Mouse (Mus musculus) CH12.LX (cell line): ENCODE measurements around the gene Trnt1. TPM values are rescaled to one million over a fixed set of nuclear protein-coding genes. Genes with fewer than 3 reads are reported as not detected.

ENCODE experiments used
- DNase-seq: peaks from one replicate; pipeline ENCODE4 v3.0.0-alpha.2; 2013; ENCODE audit errors: extremely low read depth
- H3K27ac ChIP-seq: 2 replicates; pipeline ENCODE4 v1.5.1; 2012; ENCODE audit warnings: low read depth, mild to moderate bottlenecking, control low read depth, moderate library complexity; ENCODE audit not compliant: insufficient read depth
- H3K27me3 ChIP-seq: replicated peaks from 2 replicates; pipeline ENCODE3; 2012; ENCODE audit warnings: inconsistent platforms
- H3K36me3 ChIP-seq, 2 experiments: replicated peaks in 1 of 2; 2 replicates each; pipeline versions ENCODE3 to v1.6.1; 2012; ENCODE audit warnings: inconsistent platforms in 1 of 2, low read length in 1 of 2, mild to moderate bottlenecking in 1 of 2, mixed read lengths in 1 of 2, moderate library complexity in 1 of 2; ENCODE audit not compliant: control insufficient read depth in 1 of 2, insufficient read depth in 1 of 2
- H3K4me1 ChIP-seq, 2 experiments: 2 replicates each; pipeline ENCODE4 v1.6.1; 2012; ENCODE audit warnings: inconsistent platforms in 1 of 2, moderate library complexity in 1 of 2; ENCODE audit not compliant: insufficient read depth in 2 of 2, control insufficient read depth in 1 of 2
- H3K4me2 ChIP-seq: 2 replicates; pipeline ENCODE4 v1.6.1; 2012; ENCODE audit warnings: low read depth, mild to moderate bottlenecking, control low read depth; ENCODE audit not compliant: poor library complexity, insufficient read depth, severe bottlenecking
- H3K4me3 ChIP-seq, 3 experiments: fragments of 150-350 bp in 1 of 3; sonication (generic) in 1 of 3; replicated peaks in 1 of 3; 2 replicates each; pipeline versions ENCODE3 to v1.5.1; 2011 to 2012; ENCODE audit warnings: low read depth in 2 of 3, low read length in 2 of 3, mild to moderate bottlenecking in 2 of 3, moderate library complexity in 2 of 3, control low read depth in 1 of 3, improper control_type of control experiment in 1 of 3, inconsistent platforms in 1 of 3, mixed read lengths in 1 of 3; ENCODE audit not compliant: poor library complexity in 1 of 3
- H3K79me2 ChIP-seq: replicated peaks from 2 replicates; pipeline ENCODE4 v1.6.1; 2012; ENCODE audit warnings: mild to moderate bottlenecking, moderate library complexity; ENCODE audit not compliant: control insufficient read depth, poor library complexity, insufficient read depth, severe bottlenecking; ENCODE audit errors: extremely low read depth
- H3K9ac ChIP-seq: 2 replicates; pipeline ENCODE4 v1.6.1; 2012; ENCODE audit warnings: low read depth, mild to moderate bottlenecking, control low read depth, moderate library complexity; ENCODE audit not compliant: insufficient read depth
- H3K9me3 ChIP-seq: replicated peaks from 2 replicates; pipeline ENCODE3; 2012; ENCODE audit warnings: low read length, inconsistent platforms, mixed read lengths
- CHD1 ChIP-seq: IDR thresholded peaks from 2 replicates; pipeline ENCODE4 v1.6.1; 2012; ENCODE audit warnings: low read depth, low read length, improper control_type of control experiment, inconsistent platforms
- CHD2 ChIP-seq: IDR thresholded peaks from 2 replicates; pipeline ENCODE4 v1.6.1; 2011; ENCODE audit warnings: low read length, improper control_type of control experiment
- CTCF ChIP-seq, 2 experiments: IDR thresholded peaks in 1 of 2; conservative IDR thresholded peaks in 1 of 2; 2 replicates each; pipeline ENCODE4 v1.5.1; 2011 to 2012; ENCODE audit warnings: low read depth in 2 of 2, low read length in 2 of 2, improper control_type of control experiment in 1 of 2, inconsistent platforms in 1 of 2, mild to moderate bottlenecking in 1 of 2, moderate library complexity in 1 of 2
- ELF1 ChIP-seq: IDR thresholded peaks from 2 replicates; pipeline ENCODE4 v1.6.1; 2014; ENCODE audit warnings: low read depth, mild to moderate bottlenecking, inconsistent platforms, low read length, improper control_type of control experiment
- EP300 ChIP-seq: IDR thresholded peaks from 2 replicates; pipeline ENCODE4 v1.6.1; 2011; ENCODE audit warnings: low read length, improper control_type of control experiment
- ETS1 ChIP-seq: conservative IDR thresholded peaks from 2 replicates; pipeline ENCODE4 v1.6.1; 2012; ENCODE audit warnings: low read depth, mild to moderate bottlenecking, inconsistent platforms, low read length, improper control_type of control experiment, moderate library complexity
- GABPA ChIP-seq: IDR thresholded peaks from 2 replicates; pipeline ENCODE4 v1.6.1; 2012; ENCODE audit warnings: low read depth, low read length, improper control_type of control experiment, inconsistent platforms; ENCODE audit not compliant: insufficient replicate concordance
- HCFC1 ChIP-seq: IDR thresholded peaks from 2 replicates; pipeline ENCODE4 v1.6.1; 2012; ENCODE audit warnings: low read depth, mild to moderate bottlenecking, inconsistent platforms, low read length, improper control_type of control experiment
- JUND ChIP-seq: conservative IDR thresholded peaks from 2 replicates; pipeline ENCODE4 v1.6.1; 2011; ENCODE audit warnings: low read depth, low read length, improper control_type of control experiment
- MAFK ChIP-seq: IDR thresholded peaks from 2 replicates; pipeline ENCODE4 v1.6.1; 2011; ENCODE audit warnings: low read length, improper control_type of control experiment; ENCODE audit not compliant: insufficient replicate concordance
- MAX ChIP-seq: IDR thresholded peaks from 2 replicates; pipeline ENCODE4 v1.6.1; 2011; ENCODE audit warnings: low read length, improper control_type of control experiment
- MAZ ChIP-seq: IDR thresholded peaks from 2 replicates; pipeline ENCODE4 v1.6.1; 2012; ENCODE audit warnings: low read depth, mild to moderate bottlenecking, inconsistent platforms, low read length, improper control_type of control experiment, moderate library complexity
- MEF2A ChIP-seq: IDR thresholded peaks from 2 replicates; pipeline ENCODE4 v1.6.1; 2014; ENCODE audit warnings: low read depth, mild to moderate bottlenecking, inconsistent platforms, low read length, improper control_type of control experiment, borderline replicate concordance
- MYC ChIP-seq: IDR thresholded peaks from 2 replicates; pipeline ENCODE4 v1.6.1; 2011; ENCODE audit warnings: low read depth, mild to moderate bottlenecking, improper control_type of control experiment, low read length
- NELFE ChIP-seq: IDR thresholded peaks from 2 replicates; pipeline ENCODE4 v1.6.1; 2011; ENCODE audit warnings: low read depth, low read length, improper control_type of control experiment
- NRF1 ChIP-seq: IDR thresholded peaks from 2 replicates; pipeline ENCODE4 v1.6.1; 2014; ENCODE audit warnings: low read depth, mild to moderate bottlenecking, inconsistent platforms, low read length, improper control_type of control experiment, moderate library complexity
- PAX5 ChIP-seq: IDR thresholded peaks from 2 replicates; pipeline ENCODE4 v1.6.1; 2012; ENCODE audit warnings: low read length, inconsistent platforms, mixed read lengths
- POLR2AphosphoS2 ChIP-seq: IDR thresholded peaks from 2 replicates; pipeline ENCODE4 v1.6.1; 2011; ENCODE audit warnings: low read depth, low read length, improper control_type of control experiment
- RAD21 ChIP-seq: IDR thresholded peaks from 2 replicates; pipeline ENCODE4 v1.6.1; 2011; ENCODE audit warnings: low read depth, mild to moderate bottlenecking, low read length, improper control_type of control experiment, moderate library complexity
- RCOR1 ChIP-seq: conservative IDR thresholded peaks from 2 replicates; pipeline ENCODE4 v1.6.1; 2012; ENCODE audit warnings: low read depth, mild to moderate bottlenecking, inconsistent platforms, low read length, improper control_type of control experiment
- SIN3A ChIP-seq: IDR thresholded peaks from 2 replicates; pipeline ENCODE4 v1.6.1; 2012; ENCODE audit warnings: low read length, improper control_type of control experiment, inconsistent platforms
- SMC3 ChIP-seq: IDR thresholded peaks from 2 replicates; pipeline ENCODE4 v1.6.1; 2011; ENCODE audit warnings: low read depth, low read length, improper control_type of control experiment
- TBP ChIP-seq: conservative IDR thresholded peaks from 2 replicates; pipeline ENCODE4 v1.6.1; 2011; ENCODE audit warnings: low read depth, low read length, improper control_type of control experiment
- TCF12 ChIP-seq: IDR thresholded peaks from 2 replicates; pipeline ENCODE4 v1.6.1; 2014; ENCODE audit warnings: low read depth, mild to moderate bottlenecking, inconsistent platforms, low read length, improper control_type of control experiment
- ZKSCAN1 ChIP-seq: IDR thresholded peaks from 2 replicates; pipeline ENCODE4 v1.6.1; 2012; ENCODE audit warnings: low read depth, inconsistent platforms, low read length, improper control_type of control experiment, borderline replicate concordance
- ZMIZ1 ChIP-seq: IDR thresholded peaks from 2 replicates; pipeline ENCODE4 v1.6.1; 2012; ENCODE audit warnings: low read depth, mild to moderate bottlenecking, inconsistent platforms, low read length, improper control_type of control experiment
- ZNF384 ChIP-seq: IDR thresholded peaks from 2 replicates; pipeline ENCODE4 v1.6.1; 2012; ENCODE audit warnings: low read depth, low read length, improper control_type of control experiment, inconsistent platforms
- dilution Hi-C: fragments of 300-500 bp; cut with MboI; formaldehyde crosslinking; loops from 2 replicates; pipeline ENCODE4 v1.14.3; 2020; ENCODE audit warnings: low sequenced_read_pairs; ENCODE audit not compliant: extremely low pct_unique_long_range_greater_than_20kb, extremely low pct_ligation_motif_present
- in situ Hi-C: fragments of 300-500 bp; cut with MboI; formaldehyde crosslinking; loops from 3 replicates; pipeline ENCODE4 v1.14.3; 2019; ENCODE audit warnings: low sequenced_read_pairs, low pct_ligation_motif_present, low pct_unique_long_range_greater_than_20kb, mixed read lengths
- polyA plus RNA-seq: library from polyadenylated mRNA; unstranded; fragments of >175 nt; gene quantifications from 2 replicates; pipeline ENCODE4 v1.2.1, GENCODE M21; 2012; ENCODE audit warnings: low read depth; ENCODE audit not compliant: insufficient read length
- total RNA-seq, 2 experiments: library from RNA; depleted of rRNA; stranded (reverse); fragments of 300-350 nt in 1 of 2; fragments of >200 nt in 1 of 2; gene quantifications; 2 replicates each; pipeline ENCODE4 v1.2.3; 2012 to 2014

Gene Trnt1
- total and polyA plus RNA-seq, 3 experiments: 106 to 239 (median 159) TPM

- H3K4me3 ChIP-seq: no peak overlapping the region
- H3K4me1 ChIP-seq: no peaks in the 10 kb centered on the region
- H3K36me3 ChIP-seq: no peaks in the 10 kb centered on the region
- TF ChIP-seq PAX5 (no peak), RCOR1 (no peak), CTCF (conservative IDR thresholded peaks at IDR 0.05 in 1 of 2, IDR thresholded peaks at IDR 0.05 in 1 of 2; ENCODE audit: low read depth in 2 of 2, low read length in 2 of 2) (no peak), ZNF384 (no peak), ZKSCAN1 (no peak), ELF1 (no peak), POLR2AphosphoS2 (no peak), TBP (no peak), MAFK (no peak), RAD21 (no peak), MAZ (no peak), MAX (no peak), ETS1 (no peak), GABPA (no peak), SMC3 (no peak), ZMIZ1 (no peak), MYC (no peak)
- H3K27me3 ChIP-seq: no peaks in the 10 kb centered on the region
- dilution Hi-C loops: no loop called here
- H3K9me3 ChIP-seq: no peaks in the 10 kb centered on the region
- DNase-seq: no peak
- no peaks in the 10 kb centered on the region for H3K79me2 ChIP-seq
- H3K27ac ChIP-seq: no peak overlapping the region
- in situ Hi-C loops: loop anchor here (25.0 kb wide), 1 partner anchor 1252 kb away; the partner anchor contains the start of gene Setmar
- no peak overlapping the region for H3K4me2 ChIP-seq
- no peak overlapping the region for H3K9ac ChIP-seq
Measured at GRCm38 (mm10) chr6:106810686-106811085, 41.8 kb downstream of the Trnt1 start.

DNA sequence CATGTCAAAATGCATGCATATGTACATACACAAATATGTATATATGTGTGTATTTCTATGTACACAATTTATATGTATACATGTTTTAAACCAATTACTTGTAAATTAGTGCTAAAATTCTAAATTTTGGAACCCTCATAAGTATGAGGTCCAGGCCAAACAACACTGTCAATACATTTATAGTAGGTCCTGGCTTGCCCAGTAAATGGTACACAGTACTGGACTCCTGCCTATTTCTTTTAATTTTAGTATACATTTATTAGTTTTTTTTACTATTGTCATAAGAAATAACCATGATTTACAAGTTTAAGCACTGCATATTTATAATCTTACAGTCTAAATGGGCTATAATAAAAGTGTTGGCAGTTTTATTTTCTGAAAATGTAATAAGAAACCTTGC is 50.3 kb downstream of the Trnt1 start:
- no peaks in the 10 kb centered on the region for H3K36me3 ChIP-seq
- H3K9me3 ChIP-seq: no peaks in the 10 kb centered on the region
- no peak overlapping the region for H3K27ac ChIP-seq
- no peaks in the 10 kb centered on the region for H3K27me3 ChIP-seq
- no peak overlapping the region for H3K9ac ChIP-seq
- dilution Hi-C loops (no loop called here), in situ Hi-C loops (loop anchor here (25.0 kb wide), 1 partner anchor 1243 kb away; the partner anchor contains the start of gene Setmar)
- H3K4me3 ChIP-seq: no peak overlapping the region
- H3K4me1 ChIP-seq: no peaks in the 10 kb centered on the region
- TF ChIP-seq MEF2A (no peak), JUND (no peak), EP300 (no peak), ZNF384 (no peak), RCOR1 (no peak), TCF12 (no peak), ELF1 (no peak), HCFC1 (no peak), NELFE (no peak), SIN3A (no peak), MYC (no peak), GABPA (no peak), NRF1 (no peak), MAFK (no peak), RAD21 (no peak), TBP (no peak), CHD1 (no peak), PAX5 (no peak), MAX (no peak), CHD2 (no peak)
- H3K4me2 ChIP-seq: no peak overlapping the region
- H3K79me2 ChIP-seq: no peaks in the 10 kb centered on the region
- no peak for DNase-seq
